Mouse (Mus musculus): ENCODE data around the gene Kcnmb3. TPM values are rescaled to one million over a fixed set of nuclear protein-coding genes. Genes with fewer than 3 reads are reported as not detected.

The Kcnmb3 gene
- not detected in 2 replicates for polyA plus RNA-seq (2015; fragmentation: Nextera tagmentation; extraction: Ambion mirVana)

DNA sequence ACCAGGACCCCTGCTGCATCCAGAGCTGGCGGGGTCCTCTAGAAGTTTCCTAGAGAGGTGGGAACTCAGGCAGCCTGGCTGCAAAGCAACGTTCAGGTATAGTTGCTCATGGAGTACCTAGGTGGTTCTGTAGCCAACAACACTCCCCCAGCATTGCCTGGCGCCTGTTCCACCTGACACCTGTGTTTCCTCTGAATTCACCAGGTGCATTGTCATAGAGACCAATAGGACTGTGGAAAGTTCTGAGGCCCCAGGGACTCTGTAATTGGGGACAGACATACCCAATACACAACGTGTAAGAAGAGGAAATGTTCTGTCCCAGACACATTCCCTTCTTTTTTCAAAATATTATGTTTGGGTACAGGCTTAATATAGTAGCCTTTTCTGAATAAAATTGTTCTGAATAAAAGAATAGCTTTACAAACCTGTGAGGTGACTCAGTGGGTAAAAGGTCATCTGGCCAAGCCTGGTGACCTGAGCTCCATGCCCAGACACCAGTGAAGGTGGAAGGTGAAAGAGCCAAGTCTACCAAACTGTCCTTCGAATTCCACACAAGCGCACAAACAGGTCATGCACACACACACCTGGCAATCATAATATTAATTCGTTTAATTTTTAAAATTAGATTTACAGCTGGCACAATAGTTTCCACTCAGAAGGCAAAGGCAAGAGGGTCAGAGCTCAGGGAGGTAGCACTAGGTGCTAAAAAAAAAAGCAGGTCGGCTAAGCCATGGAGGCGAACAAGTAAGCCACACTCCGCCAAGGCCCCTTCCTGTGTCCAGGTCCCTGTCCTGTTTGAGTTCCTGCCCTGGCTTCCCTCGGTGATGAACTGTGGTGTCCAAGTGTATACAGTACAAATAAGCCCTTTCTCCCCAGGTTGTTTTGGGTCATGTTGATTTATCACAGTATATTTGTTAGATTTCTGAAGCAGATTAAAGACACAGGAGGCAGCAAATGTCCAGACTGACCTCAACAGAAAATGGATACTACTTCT lies at the start of gene Kcnmb3:
Gene Kcnmb3 (minus strand): TSS at position 135 of the 994 bp plus-strand sequence.

DNA sequence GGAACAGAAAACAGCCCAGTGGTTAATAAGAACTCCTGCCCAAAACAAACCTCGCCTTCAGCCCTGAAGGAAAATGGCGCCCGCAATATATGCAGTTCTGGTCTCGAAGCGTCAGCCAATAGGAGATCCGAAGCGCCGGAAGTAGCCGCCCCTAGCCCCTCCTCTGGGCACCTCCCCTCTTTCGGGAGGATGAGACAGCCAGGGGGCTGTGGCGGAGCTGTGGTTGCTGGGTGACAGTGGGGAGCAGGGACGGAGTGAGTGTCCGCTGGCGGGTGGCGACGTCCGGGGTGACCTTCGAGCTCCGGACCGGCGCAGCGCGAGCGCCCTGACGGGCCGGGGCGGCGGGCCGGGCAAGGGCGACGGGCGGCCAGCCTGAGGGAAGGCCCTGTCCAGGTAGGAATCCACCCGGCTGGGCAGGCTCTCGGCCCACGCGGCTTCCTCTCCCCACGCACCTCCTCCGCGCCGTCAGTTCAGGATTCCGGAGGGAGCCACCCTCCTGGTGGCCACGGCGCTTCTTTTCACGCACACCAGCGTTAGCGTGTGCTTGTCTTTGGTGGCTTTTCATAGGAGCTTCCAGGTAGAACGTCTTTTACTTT lies 37.4 kb upstream of the Kcnmb3 start, which contains the start of gene Mfn1:
Gene Mfn1 (plus strand): TSS at position 163 of the 596 bp plus-strand sequence.

DNA sequence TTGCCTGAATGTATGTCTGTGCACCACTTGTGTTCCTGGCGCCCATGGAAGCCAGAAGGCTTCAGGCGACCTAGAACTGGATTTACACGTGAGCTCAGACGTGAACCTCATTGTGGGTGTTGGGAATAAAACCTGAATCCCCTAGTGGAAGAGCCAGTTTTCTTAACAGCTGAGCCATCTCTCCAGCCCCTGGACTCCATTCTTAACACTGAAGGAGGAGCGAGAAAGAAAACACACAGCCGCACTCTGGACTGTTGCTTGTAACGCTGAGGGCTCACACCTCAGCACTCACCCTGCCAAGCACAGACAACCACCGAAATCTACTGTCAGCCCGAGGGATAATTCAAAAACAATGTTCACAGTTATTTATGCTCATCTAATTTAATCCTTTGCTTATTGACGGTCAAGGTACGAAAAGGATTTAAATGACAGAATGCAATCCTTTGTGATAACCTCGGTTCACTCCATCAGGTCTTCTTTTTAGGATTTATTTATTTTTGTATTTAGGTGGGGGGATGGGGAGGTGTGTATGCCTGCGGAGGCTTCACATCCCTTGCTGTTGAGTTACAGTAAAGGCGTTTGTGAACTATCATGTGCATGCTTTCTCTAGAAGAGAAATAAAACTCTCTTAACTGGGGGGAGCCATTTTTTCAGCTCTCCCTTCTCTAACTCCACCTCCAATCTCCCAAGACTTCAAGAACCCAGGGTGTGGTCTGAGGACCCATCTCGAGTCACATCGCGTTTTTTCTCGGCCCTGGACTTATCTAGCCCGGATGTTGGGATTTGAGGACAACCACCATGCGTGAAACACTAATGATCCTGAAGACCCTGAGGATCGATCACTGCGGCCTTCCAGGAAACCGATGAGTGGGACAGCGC lies 17.7 kb upstream of the Kcnmb3 start, which contains the start of gene Zfp639:
Gene Zfp639 (plus strand): TSS at position 764 of the 879 bp plus-strand sequence.

Other genes with a start within 250 kb of the Kcnmb3 start
- gene Zmat3, start 126.2 kb downstream of the Kcnmb3 start, polyA plus RNA-seq (2015; fragmentation: Nextera tagmentation; extraction: Ambion mirVana) = 3.4 TPM in 2 replicates
- 8.8 and 10.3 TPM in 2 replicates for gene Pik3ca, start 94.6 kb downstream of the Kcnmb3 start, polyA plus RNA-seq (2015; fragmentation: Nextera tagmentation; extraction: Ambion mirVana)
- 35.6 and 39.6 TPM in 2 replicates for gene Zfp639, start 18.0 kb upstream of the Kcnmb3 start, polyA plus RNA-seq (2015; fragmentation: Nextera tagmentation; extraction: Ambion mirVana)
- gene Mfn1, start 37.2 kb upstream of the Kcnmb3 start, polyA plus RNA-seq (2015; fragmentation: Nextera tagmentation; extraction: Ambion mirVana) = 18.7 and 29.9 TPM in 2 replicates
- 57.7 and 73.1 TPM in 2 replicates for gene Gnb4, start 124.4 kb upstream of the Kcnmb3 start, polyA plus RNA-seq (2015; fragmentation: Nextera tagmentation; extraction: Ambion mirVana)
- gene Actl6a, start 214.1 kb upstream of the Kcnmb3 start, polyA plus RNA-seq (2015; fragmentation: Nextera tagmentation; extraction: Ambion mirVana) = 59.3 and 86.5 TPM in 2 replicates
- 544 and 629 TPM in 2 replicates for gene Ndufb5, start 244.8 kb upstream of the Kcnmb3 start, polyA plus RNA-seq (2015; fragmentation: Nextera tagmentation; extraction: Ambion mirVana)
- 42.7 and 64.2 TPM in 2 replicates for gene Mrpl47, start 245.4 kb upstream of the Kcnmb3 start, polyA plus RNA-seq (2015; fragmentation: Nextera tagmentation; extraction: Ambion mirVana)